Comparison of ENCODE assay signal across 11 mouse cellular contexts in genomic region chr13:99184155-99184886, GRCm38 (mm10). TPM values are rescaled to one million over a fixed set of nuclear protein-coding genes. Genes with fewer than 3 reads are reported as not detected.
DNase-seq lines count a peak whose midpoint lies in the region; ATAC-seq and TF ChIP-seq lines count a peak whose summit lies in the region.
"Had no signal": no experiment of that assay in that cellular context is flagged by ENCODE, and none has a peak within 500 bp of the region (broad histone marks: within the 10 kb centered on the region; RNA-seq: fewer than 3 reads in every experiment).

Gene Zfp366 (plus strand): TSS chr13:99184823.

- H3K27ac ChIP-seq in intestine, embryonic 14.5 days (ENCODE audit: low read depth), result no peak within 1 kb of the TSS
- H3K27ac ChIP-seq in intestine, embryonic 15.5 days, result no peak within 1 kb of the TSS
- peak within 1 kb of the TSS; percentile 99 for H3K27ac ChIP-seq in brown adipose tissue, adult 24 weeks (replicated peaks; ENCODE audit: low read depth, low read length)
- no peak within 1 kb of the TSS; the same call in 1 of the 2 replicates for H3K27ac ChIP-seq in heart, embryonic 12.5 days (ENCODE audit: poor library complexity, severe bottlenecking)
- H3K27ac ChIP-seq in limb, embryonic 14.5 days (replicated peaks; ENCODE audit: low read depth, low read length), result no peak within 1 kb of the TSS
- H3K27ac ChIP-seq: forebrain, embryonic 15.5 days had no signal

- H3K36me3 ChIP-seq in intestine, embryonic 14.5 days (ENCODE audit: control insufficient read depth, insufficient read depth, low read length), result no peaks in the 10 kb centered on the region
- no peaks in the 10 kb centered on the region for H3K36me3 ChIP-seq in intestine, embryonic 15.5 days
- H3K36me3 ChIP-seq in heart, embryonic 12.5 days, result no peaks in the 10 kb centered on the region
- no peaks in the 10 kb centered on the region for H3K36me3 ChIP-seq in limb, embryonic 14.5 days (ENCODE audit: control insufficient read depth, insufficient read depth, low read length)
- H3K36me3 ChIP-seq: forebrain, embryonic 15.5 days had no signal

- H3K27me3 ChIP-seq in intestine, embryonic 14.5 days (replicated peaks; ENCODE audit: control insufficient read depth, insufficient read depth, low read length), result no peaks in the 10 kb centered on the region
- H3K27me3 ChIP-seq in intestine, embryonic 15.5 days (replicated peaks), result no peaks in the 10 kb centered on the region
- no peaks in the 10 kb centered on the region for H3K27me3 ChIP-seq in heart, embryonic 12.5 days (replicated peaks)
- H3K27me3 ChIP-seq in limb, embryonic 14.5 days (ENCODE audit: control insufficient read depth, insufficient read depth, low read length), result no peaks in the 10 kb centered on the region
- H3K27me3 ChIP-seq: forebrain, embryonic 15.5 days had no signal

- no peak for ATAC-seq in intestine, embryonic 14.5 days (replicated peaks; ENCODE audit: low FRiP score, low TSS enrichment, low read depth)
- ATAC-seq in intestine, embryonic 15.5 days, result no peak
- no peak for ATAC-seq in heart, embryonic 12.5 days (ENCODE audit: insufficient number of reproducible peaks, low FRiP score)
- no peak for ATAC-seq in limb, embryonic 14.5 days (ENCODE audit: low FRiP score, low read depth)
- ATAC-seq in erythroblast, adult 5-6 weeks (replicated peaks; ENCODE audit: low FRiP score, poor library complexity, severe bottlenecking), result no peak
- ATAC-seq: forebrain, embryonic 15.5 days had no signal

- WGBS in intestine, embryonic 14.5 days, result 40% methylated on average over 11 of the region's 11 CpGs
- 43% methylated on average over 11 of the region's 11 CpGs for WGBS in intestine, embryonic 15.5 days
- 54% methylated on average over 11 of the region's 11 CpGs for whole genome bisulfite sequencing in heart, embryonic 12.5 days
- WGBS in limb, embryonic 14.5 days, result 61% methylated on average over 11 of the region's 11 CpGs

- intact Hi-C loops in left cerebral cortex, postnatal 4 days (cut with DNase I), result no loop called here

- H3K4me1 ChIP-seq in intestine, embryonic 14.5 days (replicated peaks; ENCODE audit: control insufficient read depth, insufficient read depth, low read length), result peaks cover 7% of the 10 kb centered on the region; the same call in 1 of the 2 replicates
- no peaks in the 10 kb centered on the region for H3K4me1 ChIP-seq in intestine, embryonic 15.5 days (replicated peaks)
- peaks cover 15% of the 10 kb centered on the region for H3K4me1 ChIP-seq in brown adipose tissue, adult 24 weeks (ENCODE audit: control insufficient read depth, insufficient read depth, insufficient read length, low read length)
- H3K4me1 ChIP-seq in heart, embryonic 12.5 days (replicated peaks), result peaks cover 16% of the 10 kb centered on the region
- no peaks in the 10 kb centered on the region for H3K4me1 ChIP-seq in limb, embryonic 14.5 days (ENCODE audit: control insufficient read depth, insufficient read depth, low read length)
- H3K4me1 ChIP-seq: forebrain, embryonic 15.5 days had no signal

- H3K4me2 ChIP-seq in intestine, embryonic 14.5 days (ENCODE audit: low read length), result no peak within 1 kb of the TSS
- H3K4me2 ChIP-seq in intestine, embryonic 15.5 days (replicated peaks), result no peak within 1 kb of the TSS
- peak within 1 kb of the TSS; percentile 0; the same call in 1 of the 2 replicates for H3K4me2 ChIP-seq in heart, embryonic 12.5 days
- H3K4me2 ChIP-seq in limb, embryonic 14.5 days (replicated peaks; ENCODE audit: low read depth, low read length, severe bottlenecking), result no peak within 1 kb of the TSS
- H3K4me2 ChIP-seq: forebrain, embryonic 15.5 days had no signal

- no peaks in the 10 kb centered on the region for H3K9me3 ChIP-seq in intestine, embryonic 14.5 days (ENCODE audit: control insufficient read depth, low read length)
- H3K9me3 ChIP-seq in intestine, embryonic 15.5 days, result no peaks in the 10 kb centered on the region
- no peaks in the 10 kb centered on the region for H3K9me3 ChIP-seq in heart, embryonic 12.5 days (replicated peaks)
- H3K9me3 ChIP-seq in limb, embryonic 14.5 days (ENCODE audit: control insufficient read depth, low read length), result no peaks in the 10 kb centered on the region
- H3K9me3 ChIP-seq: forebrain, embryonic 15.5 days had no signal

- DNase-seq in intestine, embryonic 14.5 days (ENCODE audit: low spot score), result no peak
- DNase-seq in limb, embryonic 14.5 days (ENCODE audit: low spot score), result no peak
- DNase-seq in urinary bladder, postnatal 10 days (ENCODE audit: low spot score), result no peak
- DNase-seq in left cerebral cortex, postnatal 4 days, result no peak
- DNase-seq: cerebellum, postnatal 10 days; kidney, postnatal 36 days had no signal

- H3K9ac ChIP-seq in intestine, embryonic 14.5 days (ENCODE audit: low read length), result no peak within 1 kb of the TSS
- no peak within 1 kb of the TSS for H3K9ac ChIP-seq in intestine, embryonic 15.5 days
- no peak within 1 kb of the TSS for H3K9ac ChIP-seq in heart, embryonic 12.5 days
- no peak within 1 kb of the TSS for H3K9ac ChIP-seq in limb, embryonic 14.5 days (ENCODE audit: low read depth, low read length, severe bottlenecking)
- H3K9ac ChIP-seq: forebrain, embryonic 15.5 days had no signal

- H3K4me3 ChIP-seq in intestine, embryonic 14.5 days (ENCODE audit: low read depth, low read length), result peak within 1 kb of the TSS; percentile 6; the same call in 1 of the 2 replicates
- no peak within 1 kb of the TSS for H3K4me3 ChIP-seq in intestine, embryonic 15.5 days (replicated peaks)
- H3K4me3 ChIP-seq in brown adipose tissue, adult 24 weeks (ENCODE audit: insufficient read depth, low read depth, low read length), result peak within 1 kb of the TSS; percentile 80
- no peak within 1 kb of the TSS for H3K4me3 ChIP-seq in heart, embryonic 12.5 days
- peak within 1 kb of the TSS; percentile 7; the same call in 1 of the 2 replicates for H3K4me3 ChIP-seq in limb, embryonic 14.5 days (replicated peaks; ENCODE audit: low read length)
- H3K4me3 ChIP-seq: forebrain, embryonic 15.5 days had no signal

- no peak for TF ChIP-seq POLR2A in limb, embryonic 14.5 days (IDR thresholded peaks at IDR 0.05; ENCODE audit: borderline replicate concordance, extremely low read depth, insufficient read depth, insufficient read length)

RNA-seq across cellular contexts. Expression of gene Zfp366, which starts in this region (rescaled TPM):
- polyA plus RNA-seq in intestine, embryonic 14.5 days (2014; fragmentation: Nextera tagmentation; extraction: Ambion mirVana), result 0.79 and 0.83 TPM in 2 replicates
- polyA plus RNA-seq in intestine, embryonic 15.5 days (2015; fragmentation: Nextera tagmentation; extraction: Ambion mirVana), result 0.48 and 0.49 TPM in 2 replicates
- 2.8 and 6.6 TPM in 2 replicates for polyA plus RNA-seq in brown adipose tissue, adult 24 weeks (2012; ENCODE audit: insufficient read depth, insufficient read length, missing spikeins)
- 0.12 and 0.36 TPM in 2 replicates for polyA plus RNA-seq in heart, embryonic 12.5 days (2016; fragmentation: Nextera tagmentation; extraction: Ambion mirVana)
- polyA plus RNA-seq in limb, embryonic 14.5 days (2012; rRNA removed), result 2.5 and 3.5 TPM in 2 replicates
- polyA plus RNA-seq in limb, embryonic 14.5 days (2014; fragmentation: Nextera tagmentation; extraction: Ambion mirVana), result 0.73 and 1.0 TPM in 2 replicates
- total RNA-seq in erythroblast, adult 5-6 weeks (2015; ENCODE audit: low replicate concordance), result 0.42 TPM in 1 of 2 replicates, not detected in the other
- total RNA-seq in erythroblast, adult 5-6 weeks (2017; ENCODE audit: low replicate concordance), result 0.14 and 0.17 TPM in 2 replicates
- 1 to 10 TPM; 4.3 to 4.7 TPM for total RNA-seq in left cerebral cortex, postnatal 4 days (2021)

Comparison
In these comparisons a context has a peak if more than half of its experiments do, and no peak if none do; other contexts are left out.
1. H3K4me3 ChIP-seq: peak in intestine, embryonic 14.5 days (single experiment), brown adipose tissue, adult 24 weeks (single experiment) and limb, embryonic 14.5 days (single experiment); none in intestine, embryonic 15.5 days (single experiment) and heart, embryonic 12.5 days (single experiment).